Mouse (Mus musculus): ENCODE measurements at regions not wholly inside any gene's neighbourhood (a gene's known extent, or its start where the extent isn't known, plus 50 kb on each side); places are given as distances from the start of the nearest gene placed in this dataset.

DNA sequence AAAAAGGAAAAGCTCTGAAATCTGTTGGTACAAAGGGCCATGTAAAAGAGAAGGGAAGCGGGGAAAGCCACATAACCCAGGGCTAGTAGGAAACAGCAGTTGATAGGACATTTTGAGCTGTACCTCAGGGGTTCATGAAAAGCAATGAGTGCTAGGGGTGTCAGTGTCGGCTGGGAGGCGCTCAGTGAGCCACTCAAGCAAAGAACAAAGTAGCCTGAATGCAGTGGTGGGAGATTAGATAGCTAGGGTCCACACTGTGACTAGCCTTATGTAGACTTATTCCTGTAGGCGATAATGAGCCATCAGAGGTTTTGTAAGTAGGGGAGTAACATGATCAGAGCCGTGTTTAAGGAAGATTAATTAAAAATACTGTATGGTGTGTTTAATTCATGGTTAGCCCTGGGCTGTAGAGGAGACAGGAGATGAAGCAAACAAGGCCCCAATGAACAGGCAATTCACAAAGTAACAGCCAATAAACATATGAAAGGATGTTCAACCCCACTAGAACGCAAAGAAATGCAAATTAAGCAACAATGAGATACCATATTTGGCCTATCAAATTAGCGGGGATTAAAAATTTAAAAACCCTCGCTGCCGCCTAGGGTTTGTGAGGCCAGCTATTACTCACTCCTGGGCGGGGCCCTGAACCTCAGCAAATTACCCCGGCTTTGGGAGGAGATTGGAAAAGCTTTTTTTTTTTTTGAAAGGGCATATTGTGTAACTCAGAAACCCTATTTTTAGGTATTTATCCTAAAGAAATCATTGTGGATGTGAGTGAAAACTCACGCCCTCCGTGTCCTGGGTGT is 85.1 kb upstream of the Pja1 start:
- no peak for TF ChIP-seq CTCF (IDR thresholded peaks at IDR 0.05; ENCODE audit: low read depth, low read length)
- no peak for TF ChIP-seq GATA2 (IDR thresholded peaks at IDR 0.05; ENCODE audit: borderline replicate concordance, low read depth, low read length)
- TF ChIP-seq TAL1 (conservative IDR thresholded peaks at IDR 0.05; ENCODE audit: low read depth, low read length) = no peak
